Mouse (Mus musculus): ENCODE results near the gene Smarcb1.

GRCm38 (mm10) chr10:75884742-75885141, 36.7 kb downstream of the Smarcb1 start:
- no peak for TF ChIP-seq POLR2A (IDR thresholded peaks at IDR 0.05; ENCODE audit: extremely low read depth, insufficient read depth, low read length)
- TF ChIP-seq CTCF (IDR thresholded peaks at IDR 0.05; ENCODE audit: low read depth, low read length): no peak
